Mouse (Mus musculus) thymus, postnatal 14 days (tissue): ENCODE measurements around the gene Tmem50b.

Experiments
- DNase-seq: peaks from one replicate; pipeline ENCODE4 v3.0.0; 2021

Gene Tmem50b

GRCm38 (mm10) chr16:91609501-91610245, 12.1 kb upstream of the Tmem50b start:
- no peak for DNase-seq

- DNase-seq = no peak
Observed at GRCm38 (mm10) chr16:91606958-91607357, 9.4 kb upstream of the Tmem50b start.

DNA sequence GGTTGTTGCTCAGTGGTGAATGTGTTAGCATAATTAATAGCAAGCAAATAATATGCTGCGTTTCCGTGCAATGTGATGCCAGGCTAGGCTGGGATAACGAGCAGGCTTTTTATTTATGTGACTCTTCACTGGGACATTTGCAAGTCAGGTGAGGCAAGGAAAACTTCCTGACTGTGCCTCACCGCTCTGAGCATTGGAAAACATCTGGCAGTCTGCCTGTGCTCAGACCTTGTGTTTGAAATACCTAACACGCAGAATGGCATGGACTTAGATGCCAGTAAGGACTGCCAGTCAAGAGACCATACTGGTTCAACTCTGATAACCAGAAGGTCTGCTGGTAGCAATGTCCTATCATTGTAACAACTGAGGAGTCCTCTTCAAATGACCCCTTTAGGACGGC, 7.6 kb upstream of the Tmem50b start:
- no peak for DNase-seq

- DNase-seq = no peak
Observed at GRCm38 (mm10) chr16:91601693-91602092, 4.1 kb upstream of the Tmem50b start.

DNA sequence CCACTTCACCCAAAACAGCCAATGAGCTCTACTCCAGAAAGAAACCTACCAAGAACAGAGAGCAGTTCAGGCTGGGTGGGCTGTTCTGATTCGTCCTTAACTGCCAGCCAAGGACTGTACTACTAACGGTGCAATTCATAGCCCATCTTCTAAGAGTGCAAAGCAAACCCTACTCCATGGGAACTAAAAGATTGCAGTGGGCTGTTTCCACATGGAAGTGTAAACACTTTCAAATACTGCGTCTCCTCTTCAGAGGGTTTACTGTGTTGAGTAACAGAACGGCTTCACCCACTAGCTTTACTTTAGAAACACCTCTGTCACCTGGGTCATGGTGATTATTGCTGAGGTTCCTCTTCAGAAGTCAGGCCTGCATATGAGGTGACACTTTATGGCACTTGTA, 3.5 kb upstream of the Tmem50b start:
- DNase-seq = no peak

- no peak for DNase-seq
Observed at GRCm38 (mm10) chr16:91599242-91599641, 1.6 kb upstream of the Tmem50b start.

DNA sequence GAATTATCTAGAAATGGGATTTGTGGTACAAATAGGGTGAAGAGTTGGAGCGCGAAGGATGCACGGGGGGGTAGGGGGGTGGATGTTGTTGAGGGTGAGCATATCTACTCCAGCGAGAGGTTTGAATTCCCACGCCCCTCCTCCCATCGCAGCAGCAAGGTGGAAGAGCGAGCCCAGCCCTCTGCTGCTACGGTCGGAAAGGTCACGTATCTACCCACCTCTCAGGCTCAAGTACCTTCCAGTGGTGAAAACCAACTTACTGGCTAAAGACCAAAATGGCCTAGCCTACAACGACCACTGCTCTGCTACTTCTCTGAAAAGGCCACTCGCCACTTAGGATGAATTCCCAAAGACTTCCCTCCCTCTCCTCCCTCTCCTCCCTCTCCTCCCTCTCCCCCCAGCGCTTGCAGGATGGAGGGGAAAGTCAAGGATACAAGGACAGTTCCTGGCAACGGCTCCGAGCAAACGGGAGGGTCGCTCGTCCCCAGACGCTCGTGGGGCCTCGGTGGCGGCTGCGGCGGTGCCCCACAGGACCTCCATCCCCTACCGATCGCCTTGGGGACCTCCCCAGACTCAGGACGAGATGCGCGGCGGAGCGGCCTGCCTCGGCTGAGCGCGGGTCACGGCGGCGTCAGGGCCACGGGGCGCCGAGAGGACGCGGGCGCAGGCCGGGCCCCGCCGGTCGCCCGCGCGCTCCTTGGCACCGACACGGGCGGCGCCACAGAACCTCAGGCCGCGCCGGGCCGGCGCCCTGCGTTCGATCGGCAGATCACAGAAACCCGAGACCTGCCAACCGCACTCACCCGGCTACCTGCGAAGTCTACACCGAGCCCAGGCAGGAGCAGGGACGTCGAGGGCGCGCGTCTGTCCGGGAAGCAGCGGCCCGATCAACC, 575 bp downstream of the Tmem50b start:
- peak; percentile 52 for DNase-seq

- DNase-seq = peak; percentile 37
Observed at GRCm38 (mm10) chr16:91596397-91596778, 1.2 kb downstream of the Tmem50b start.

DNA sequence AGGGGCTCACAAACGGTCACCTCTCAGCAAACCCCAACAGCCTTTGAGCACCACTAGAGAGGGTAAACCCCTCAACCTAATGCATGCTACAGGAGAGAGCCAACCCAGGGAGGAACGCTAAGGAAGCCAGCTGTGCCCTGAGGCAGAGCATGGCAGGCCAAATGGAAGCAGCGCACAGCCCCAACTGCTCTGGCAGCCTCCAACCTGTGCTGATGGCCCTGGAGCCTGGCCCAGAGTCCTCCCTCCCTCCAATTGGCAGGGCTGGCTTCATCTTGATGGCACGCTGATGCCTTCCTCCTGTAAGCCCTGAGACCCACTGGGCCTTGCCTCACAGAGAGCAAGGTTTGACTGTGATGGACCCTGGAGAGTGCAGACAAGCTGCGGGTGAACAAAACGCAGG, 2.5 kb downstream of the Tmem50b start:
- DNase-seq = no peak

DNA sequence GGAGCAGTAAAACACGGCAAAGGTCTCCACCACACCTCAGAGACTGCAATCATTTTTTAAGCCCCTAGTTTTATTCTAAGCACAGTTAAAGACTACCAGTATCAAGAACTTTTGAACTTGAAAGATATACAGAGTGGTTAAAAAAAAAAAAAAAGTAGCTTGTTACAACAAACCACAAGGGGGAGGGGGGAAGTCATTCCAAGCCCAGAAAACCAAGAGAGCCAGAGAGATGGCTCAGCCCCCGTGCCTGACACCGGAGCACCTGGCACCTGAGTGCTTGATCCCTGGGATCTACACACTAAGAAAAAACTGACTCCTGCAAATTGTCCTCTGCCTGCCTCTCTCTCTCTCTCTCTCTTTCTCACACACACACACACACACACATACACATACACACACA, 4.3 kb downstream of the Tmem50b start:
- DNase-seq = peak; percentile 52

DNA sequence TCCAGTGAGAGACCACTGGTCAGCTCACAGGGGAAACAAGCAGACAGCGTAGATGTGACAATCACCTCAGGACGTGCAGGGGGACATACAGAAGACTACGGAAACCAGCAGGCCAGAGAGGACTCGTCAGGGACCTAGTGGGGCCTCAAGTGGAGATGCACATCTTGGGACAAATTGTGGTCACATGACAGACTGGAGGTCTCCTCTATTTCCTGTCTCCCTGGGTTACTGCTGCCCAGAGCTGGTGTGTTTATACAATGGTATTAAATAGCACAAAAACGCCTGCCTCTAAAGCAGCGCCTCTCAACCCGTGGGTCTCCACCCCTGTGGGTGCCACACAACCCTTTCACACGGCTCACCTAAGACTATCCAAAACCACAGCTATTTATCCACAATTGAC, 5.4 kb downstream of the Tmem50b start:
- DNase-seq = no peak

- no peak for DNase-seq
Observed at GRCm38 (mm10) chr16:91588703-91589102, 8.9 kb downstream of the Tmem50b start.

GRCm38 (mm10) chr16:91587730-91588453, 9.7 kb downstream of the Tmem50b start:
- peak; percentile 74 for DNase-seq

DNA sequence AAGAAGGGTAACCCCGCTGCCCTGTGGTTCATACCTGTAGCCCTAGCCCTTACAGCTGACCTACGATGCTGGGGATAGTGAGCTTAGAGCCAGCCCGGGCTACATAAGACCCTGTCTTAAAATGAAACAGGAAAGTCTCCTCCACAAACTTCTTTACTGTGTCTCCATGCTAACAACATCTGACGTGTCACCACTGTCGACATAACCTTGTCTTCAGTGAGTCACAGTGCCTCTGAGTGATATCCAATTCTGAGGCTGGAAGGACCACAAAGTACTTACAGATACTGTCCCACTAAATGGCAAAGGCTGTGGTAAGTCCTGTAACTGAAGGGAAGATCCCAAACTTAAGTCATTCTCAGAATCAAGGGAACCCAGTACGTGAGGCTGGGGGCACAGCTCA, 11.4 kb downstream of the Tmem50b start:
- no peak for DNase-seq

- no peak for DNase-seq
Observed at GRCm38 (mm10) chr16:91585617-91586016, 12.0 kb downstream of the Tmem50b start.

DNA sequence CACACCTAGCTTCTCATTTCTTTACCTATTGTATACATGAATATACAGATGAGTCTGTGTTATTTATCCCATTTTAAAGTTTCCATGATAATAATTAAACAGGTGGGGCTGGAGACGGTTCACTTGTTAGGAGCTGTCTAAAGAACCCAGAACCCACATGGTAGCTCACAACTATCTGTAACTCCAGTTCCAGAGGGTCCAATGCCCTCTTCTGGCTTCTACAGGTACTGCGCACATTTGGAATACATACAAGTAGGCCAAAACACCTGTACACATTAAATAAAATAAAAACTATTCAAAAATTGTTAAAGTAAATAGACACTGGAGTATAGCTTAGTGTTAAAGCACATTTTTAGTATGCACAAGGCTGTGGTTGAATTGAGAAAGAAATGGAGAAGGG, 15.3 kb downstream of the Tmem50b start:
- peak; percentile 76 for DNase-seq

DNA sequence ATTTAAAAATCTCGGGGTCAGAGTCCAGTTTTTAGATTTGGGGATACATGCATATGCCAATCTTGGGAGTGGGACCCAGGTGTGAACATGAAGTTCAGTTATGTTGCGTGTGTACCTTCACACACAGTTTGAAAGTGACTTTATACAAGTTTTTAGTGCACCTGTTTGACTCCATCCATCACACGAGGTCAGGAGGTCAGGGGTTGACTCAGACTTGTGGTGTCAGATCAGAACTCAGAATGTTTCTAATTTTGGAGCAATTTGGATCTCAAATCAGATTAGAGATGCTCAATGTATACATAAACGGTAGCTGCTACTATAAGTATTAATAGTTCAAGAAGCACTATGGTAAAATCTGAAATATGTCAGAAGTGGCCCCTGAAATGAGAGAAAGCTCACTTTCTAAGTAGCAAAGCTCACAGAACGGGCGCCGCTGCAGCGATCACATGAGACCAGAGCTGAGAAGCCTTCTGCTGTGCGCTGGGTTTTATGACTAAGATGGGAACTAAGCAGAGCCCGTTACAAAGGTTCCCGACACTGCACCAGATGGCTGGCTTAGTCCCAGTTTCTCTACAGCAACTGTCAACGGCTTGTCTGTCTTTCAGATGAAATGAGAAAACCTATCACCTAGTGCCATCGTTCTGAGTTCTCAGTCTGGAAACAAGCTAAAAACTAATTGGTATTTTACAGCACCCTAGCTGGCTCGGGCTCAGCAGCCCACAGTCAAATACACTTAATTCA, 18.4 kb downstream of the Tmem50b start:
- DNase-seq = no peak

GRCm38 (mm10) chr16:91575151-91575550, 22.4 kb downstream of the Tmem50b start:
- DNase-seq = no peak

GRCm38 (mm10) chr16:91571105-91571504, 26.5 kb downstream of the Tmem50b start:
- no peak for DNase-seq

DNA sequence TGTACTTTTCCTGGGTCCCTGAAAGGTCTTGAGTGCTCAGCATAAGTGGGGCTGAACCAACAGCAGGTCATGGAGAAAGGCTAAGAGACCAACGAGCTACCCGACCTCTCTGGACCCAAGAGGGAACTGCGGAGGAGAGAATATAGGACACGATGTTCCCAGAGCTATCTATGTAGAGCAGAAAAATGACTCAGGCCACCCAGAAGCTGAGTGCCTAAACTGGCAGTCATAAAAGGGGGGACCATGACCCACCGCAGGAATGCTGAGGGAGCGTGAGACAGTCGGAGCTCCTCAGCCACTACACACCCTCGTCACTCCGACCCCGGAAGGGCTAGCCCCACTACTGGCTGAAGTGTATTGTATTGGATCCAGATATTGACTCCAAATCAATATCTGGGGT, 28.6 kb downstream of the Tmem50b start:
- DNase-seq = no peak

GRCm38 (mm10) chr16:91566002-91566401, 31.6 kb downstream of the Tmem50b start:
- DNase-seq = no peak

GRCm38 (mm10) chr16:91565292-91565951, 32.2 kb downstream of the Tmem50b start:
- DNase-seq = no peak
